Mouse (Mus musculus): ENCODE data around the gene Tymp. TPM values are rescaled to one million over a fixed set of nuclear protein-coding genes. Genes with fewer than 3 reads are reported as not detected.

Tymp gene
- total RNA-seq, 2 experiments from 2014 or later = 0.33 to 0.38 TPM

GRCm38 (mm10) chr15:89374801-89375534, 1.9 kb downstream of the Tymp start:
- no peak for DNase-seq (ENCODE audit: low spot score in 2 of 2)

- DNase-seq (ENCODE audit: low spot score in 2 of 2) = no peak
Measured at GRCm38 (mm10) chr15:89374340-89374739, 2.5 kb downstream of the Tymp start.

- peak; percentile 94 to 97 for DNase-seq (ENCODE audit: low spot score in 2 of 2)
Measured at GRCm38 (mm10) chr15:89373762-89374248, 3.0 kb downstream of the Tymp start, which contains the start of gene Sco2. Gene Sco2, minus strand, starts transcription at chr15:89373846.

DNA sequence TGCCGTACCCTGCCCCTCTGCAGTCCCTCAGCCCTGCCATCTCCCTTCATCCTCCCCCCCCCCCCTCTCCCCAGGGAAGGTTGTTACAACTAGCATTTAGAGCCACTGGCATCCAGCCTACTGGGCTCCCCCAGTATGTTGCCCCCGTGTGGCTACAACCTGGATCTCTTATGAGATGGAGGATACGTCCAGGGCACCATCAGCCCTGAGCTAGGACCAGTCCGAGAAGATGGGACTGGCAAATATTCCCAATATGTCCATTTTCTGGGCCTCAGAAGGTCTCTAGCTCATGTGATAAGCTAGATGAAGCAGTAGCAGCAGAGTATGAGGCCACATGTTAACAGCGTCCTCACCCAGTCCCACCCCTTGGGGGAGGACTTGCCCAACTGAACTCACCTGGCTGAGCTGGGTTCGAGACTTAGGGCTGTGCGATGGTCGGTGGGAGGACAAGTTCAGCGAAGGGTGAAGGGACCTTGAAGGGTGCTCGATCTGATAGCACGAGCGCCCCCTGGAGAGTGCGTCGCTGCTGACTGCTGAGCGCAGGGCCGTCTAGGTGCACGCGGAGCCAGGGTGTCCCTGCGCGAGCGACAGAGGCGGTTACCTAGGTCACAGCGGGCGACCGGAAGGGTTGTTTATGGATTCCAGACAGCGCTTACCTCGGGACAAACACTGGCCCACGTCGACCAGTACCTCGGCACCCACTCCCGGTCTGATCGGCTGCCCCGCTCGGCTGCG, 3.6 kb downstream of the Tymp start:
- peak; percentile 76 to 84 for DNase-seq (ENCODE audit: low spot score in 2 of 2)

GRCm38 (mm10) chr15:89372536-89372935, 4.3 kb downstream of the Tymp start:
- no peak for DNase-seq (ENCODE audit: low spot score in 2 of 2)

- DNase-seq (ENCODE audit: low spot score in 2 of 2) = no peak
Measured at GRCm38 (mm10) chr15:89372068-89372467, 4.8 kb downstream of the Tymp start.

DNA sequence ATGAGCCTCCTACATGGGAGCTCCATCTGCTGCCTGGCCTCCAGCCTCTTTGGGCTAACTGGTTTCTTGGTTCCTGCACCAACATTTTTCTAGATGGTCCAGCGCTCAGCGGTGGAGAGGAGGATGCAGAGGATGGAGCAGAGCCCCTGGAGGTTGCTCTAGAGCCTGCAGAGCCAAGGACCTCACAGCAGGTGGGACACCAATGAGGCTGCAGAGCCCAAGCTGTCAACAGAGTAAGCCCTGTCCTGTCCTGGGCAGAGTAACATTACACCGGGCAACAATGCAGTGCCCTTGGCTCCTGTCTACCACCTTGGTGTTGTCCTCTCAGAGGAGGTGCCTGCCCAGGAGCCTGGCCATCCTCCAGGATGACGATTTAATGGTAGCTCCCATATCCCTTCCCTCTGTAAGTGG, 11.7 kb downstream of the Tymp start:
- DNase-seq (ENCODE audit: low spot score in 2 of 2) = no peak

- no peak for DNase-seq (ENCODE audit: low spot score in 2 of 2)
Measured at GRCm38 (mm10) chr15:89363051-89363450, 13.8 kb downstream of the Tymp start.

DNA sequence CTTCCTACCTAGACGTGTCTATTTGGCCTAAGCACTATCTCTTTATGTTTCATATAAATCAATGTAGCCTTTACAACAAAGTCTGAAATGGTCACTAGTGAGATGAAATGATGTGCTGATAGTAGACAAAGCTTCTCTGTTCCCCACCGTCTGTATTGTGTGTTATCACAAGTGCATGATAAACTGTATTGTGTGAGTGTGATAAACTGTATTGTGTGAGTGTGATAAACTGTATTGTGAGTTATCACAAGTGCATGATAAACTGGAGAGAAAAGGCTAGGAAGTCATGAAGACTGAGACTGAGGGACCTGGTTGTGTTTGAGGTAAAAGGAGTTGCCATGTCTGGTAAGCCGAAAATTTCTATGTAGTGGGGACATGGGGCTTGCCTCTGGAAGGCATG, 18.1 kb downstream of the Tymp start:
- DNase-seq (ENCODE audit: low spot score in 2 of 2) = no peak

- DNase-seq (ENCODE audit: low spot score in 2 of 2) = no peak
Measured at GRCm38 (mm10) chr15:89356372-89356771, 20.5 kb downstream of the Tymp start.

- DNase-seq (ENCODE audit: low spot score in 2 of 2) = peak; percentile 97
Measured at GRCm38 (mm10) chr15:89355241-89356187, 21.3 kb downstream of the Tymp start, which contains the start of the genes Lmf2 and Ncaph2. Gene Lmf2, minus strand, starts transcription at chr15:89355659. Gene Ncaph2, plus strand, starts transcription at chr15:89355719.

DNA sequence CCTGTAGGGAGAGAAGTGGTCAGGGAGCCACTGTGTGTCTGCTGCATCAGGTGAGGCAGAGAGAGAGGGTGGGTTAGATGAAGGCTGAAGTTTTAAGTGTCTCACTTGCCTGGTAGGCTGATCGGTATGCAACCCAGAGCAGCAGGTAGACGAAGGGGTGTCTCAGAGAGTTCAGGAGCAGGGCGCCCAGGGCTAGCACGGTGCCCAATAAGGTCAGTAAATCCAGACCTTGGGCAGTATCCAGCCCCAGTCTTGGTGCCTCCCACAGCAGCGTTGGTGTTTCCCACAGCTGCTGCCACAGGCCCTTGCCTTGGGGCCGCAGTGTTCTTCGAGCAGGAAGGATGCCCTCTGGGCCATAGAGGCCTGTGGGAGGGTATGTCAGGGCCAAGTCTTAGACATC, 22.4 kb downstream of the Tymp start:
- no peak for DNase-seq (ENCODE audit: low spot score in 2 of 2)

- no peak for DNase-seq (ENCODE audit: low spot score in 2 of 2)
Measured at GRCm38 (mm10) chr15:89353837-89354236, 23.0 kb downstream of the Tymp start.

GRCm38 (mm10) chr15:89352795-89353194, 24.0 kb downstream of the Tymp start:
- no peak for DNase-seq (ENCODE audit: low spot score in 2 of 2)

DNA sequence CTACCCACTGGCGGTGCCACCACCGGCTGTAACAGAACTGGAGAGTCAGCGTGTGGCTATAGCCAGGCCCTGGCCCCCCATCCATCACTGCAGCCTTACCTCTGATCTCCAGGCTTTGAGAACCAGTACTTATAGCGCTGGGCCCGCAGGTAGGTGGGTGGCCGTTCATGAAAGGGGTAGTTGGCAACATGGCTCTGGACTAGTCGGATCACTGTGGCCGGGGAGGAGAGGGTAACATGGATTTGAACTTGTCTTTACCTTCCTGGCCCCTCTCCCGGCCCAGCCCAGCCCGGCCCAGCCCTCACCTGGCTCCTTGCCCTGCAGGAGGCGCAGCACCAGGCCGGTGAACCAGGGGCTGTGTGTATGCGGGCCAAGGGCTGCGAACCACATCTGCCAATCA, 24.8 kb downstream of the Tymp start:
- no peak for DNase-seq (ENCODE audit: low spot score in 2 of 2)

DNA sequence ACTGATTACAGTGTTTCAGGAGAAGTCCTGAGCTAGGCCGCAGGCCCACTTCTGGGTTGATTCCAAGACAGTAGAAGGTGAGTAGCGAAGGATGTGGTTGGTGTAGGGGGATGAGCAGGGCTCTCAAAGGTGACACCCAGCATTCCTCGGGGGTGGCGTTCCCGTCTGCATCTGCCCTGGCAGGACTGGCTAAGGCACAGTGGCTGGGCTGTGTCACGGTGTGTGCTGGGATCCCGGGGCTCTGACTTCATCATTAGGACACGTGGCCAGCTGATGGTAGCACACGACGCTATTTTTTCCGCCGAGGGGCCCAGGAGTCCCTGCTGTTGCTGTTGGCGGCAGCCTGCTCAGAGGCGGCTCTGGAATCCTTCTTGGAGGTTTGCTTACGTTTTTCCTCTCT, 25.5 kb downstream of the Tymp start:
- no peak for DNase-seq (ENCODE audit: low spot score in 2 of 2)

- no peak for DNase-seq (ENCODE audit: low spot score in 2 of 2)
Measured at GRCm38 (mm10) chr15:89350447-89350846, 26.4 kb downstream of the Tymp start.

DNA sequence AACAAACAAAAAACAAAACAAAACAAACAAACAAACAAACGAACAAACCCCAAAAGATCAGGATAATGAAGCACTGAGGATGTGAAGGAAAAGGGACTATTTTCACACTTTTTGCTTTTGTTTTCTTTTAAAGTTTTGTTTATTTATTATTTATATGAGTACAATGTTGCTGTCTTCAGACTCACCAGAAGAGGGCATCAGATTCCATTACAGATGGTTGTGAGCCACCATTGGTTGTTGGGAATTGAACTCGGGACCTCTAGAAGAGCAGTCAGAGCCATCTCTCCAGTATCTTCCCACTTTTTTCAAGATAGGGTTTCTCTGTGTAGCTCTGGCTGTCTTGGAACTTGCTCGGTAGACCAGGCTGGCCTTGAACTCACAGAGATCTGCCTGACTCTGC, 33.5 kb downstream of the Tymp start:
- DNase-seq (ENCODE audit: low spot score in 2 of 2) = no peak

GRCm38 (mm10) chr15:89341678-89342077, 35.2 kb downstream of the Tymp start:
- DNase-seq (ENCODE audit: low spot score in 2 of 2) = no peak

DNA sequence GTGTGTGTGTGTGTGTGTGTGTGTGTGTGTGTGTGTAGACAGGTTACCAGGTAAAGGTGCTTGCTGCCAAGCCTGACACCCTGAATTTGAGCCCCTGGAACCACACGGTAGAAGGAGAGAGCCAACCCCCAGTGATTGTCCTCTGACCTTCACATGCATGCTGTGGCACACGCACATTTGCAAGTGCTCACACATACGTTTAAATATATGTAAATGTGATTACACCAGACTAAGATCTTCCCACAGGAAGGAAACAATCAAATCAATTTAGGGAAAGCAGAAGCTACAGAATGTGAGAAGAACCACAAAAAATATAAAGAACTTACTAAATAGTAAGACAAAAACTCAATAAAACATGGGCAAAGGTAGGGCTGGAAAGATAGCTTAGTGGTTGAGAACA, 36.7 kb downstream of the Tymp start:
- DNase-seq (ENCODE audit: low spot score in 2 of 2) = no peak

DNA sequence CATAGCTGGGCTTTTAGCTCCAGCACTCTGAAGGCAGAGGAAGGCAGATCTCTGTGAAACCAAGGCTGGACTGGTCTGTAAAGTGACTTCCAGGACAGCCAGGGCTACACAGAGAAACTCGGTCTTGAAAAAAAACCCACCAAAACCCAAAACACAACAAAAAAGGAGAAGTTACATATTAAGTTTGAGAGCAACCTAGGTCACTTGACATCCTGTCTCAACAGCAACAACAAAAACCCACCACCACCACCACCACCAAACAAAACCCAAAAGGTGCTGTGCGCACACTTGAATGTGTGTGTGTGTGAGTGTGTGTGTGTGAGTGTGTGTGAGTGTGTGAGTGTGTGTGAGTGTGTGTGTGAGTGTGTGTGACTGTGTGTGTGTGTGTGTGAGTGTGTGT, 37.1 kb downstream of the Tymp start:
- no peak for DNase-seq (ENCODE audit: low spot score in 2 of 2)
